Mouse (Mus musculus) hindbrain, embryonic 14.5 days (tissue): Measurements from ENCODE around the gene Osbpl3. TPM values are rescaled to one million over a fixed set of nuclear protein-coding genes. Genes with fewer than 3 reads are reported as not detected.
"Not testable (repeated sequence)": the region's sequence is repeated elsewhere in the genome, so short reads cannot be mapped to it uniquely, and the experiment has no call there.

Source experiments
- ATAC-seq: fragments of 200-750 bp; cut with Nextera tagmentation; 2 replicates; pipeline ENCODE4 v1.8.0; 2017; ENCODE audit warnings: moderate number of reproducible peaks, mild to moderate bottlenecking, moderate TSS enrichment, moderate library complexity; ENCODE audit not compliant: low FRiP score
- DNase-seq: peaks from one replicate; pipeline ENCODE4 v3.0.0-alpha.2; 2015; ENCODE audit warnings: low spot score
- H3K27ac ChIP-seq: fragments of 300-500 bp; sonication (generic); 2 replicates; pipeline ENCODE4 v1.5.1; 2014; ENCODE audit warnings: mild to moderate bottlenecking, moderate library complexity
- H3K27me3 ChIP-seq: fragments of 300-500 bp; sonication (generic); 2 replicates; pipeline ENCODE4 v1.6.1; 2014; ENCODE audit warnings: mild to moderate bottlenecking, low read length, mixed read lengths; ENCODE audit not compliant: control insufficient read depth, insufficient read depth
- H3K36me3 ChIP-seq: fragments of 300-500 bp; sonication (generic); replicated peaks from 2 replicates; pipeline ENCODE4 v1.6.1; 2014; ENCODE audit not compliant: control insufficient read depth, insufficient read depth
- H3K4me1 ChIP-seq: fragments of 300-500 bp; sonication (generic); replicated peaks from 2 replicates; pipeline ENCODE4 v1.6.1; 2014; ENCODE audit warnings: antibody characterized with exemption, low read length, mixed read lengths; ENCODE audit not compliant: control insufficient read depth, insufficient read depth
- H3K4me2 ChIP-seq: fragments of 300-500 bp; sonication (generic); replicated peaks from 2 replicates; pipeline ENCODE4 v1.6.1; 2014; ENCODE audit warnings: mild to moderate bottlenecking, moderate library complexity
- H3K4me3 ChIP-seq: fragments of 300-500 bp; sonication (generic); replicated peaks from 2 replicates; pipeline ENCODE4 v1.5.1; 2014; ENCODE audit warnings: mild to moderate bottlenecking, low read length
- H3K9ac ChIP-seq: fragments of 300-500 bp; sonication (generic); 2 replicates; pipeline ENCODE4 v1.6.1; 2014
- H3K9me3 ChIP-seq: fragments of 300-500 bp; sonication (generic); 2 replicates; pipeline ENCODE4 v1.6.1; 2016; ENCODE audit warnings: low read length; ENCODE audit not compliant: control insufficient read depth
- WGBS: fragments of 180-500 bp; shearing (Covaris S2); extraction: QIAGEN DNeasy Blood & Tissue Kit; methylation state at CpG from one replicate; pipeline ENCODE4 v1.1.7; 2014; 5-methylcytosine and 5-hydroxymethylcytosine counted together
- polyA plus RNA-seq: library from polyadenylated mRNA; unstranded; fragments of >200 nt; fragmentation: Nextera tagmentation; extraction: Ambion mirVana; gene quantifications from 2 replicates; pipeline ENCODE4 v1.2.1, GENCODE M21; 2014

Gene Osbpl3
- polyA plus RNA-seq, 1 experiment from 2014 or later = 3.9 TPM

DNA sequence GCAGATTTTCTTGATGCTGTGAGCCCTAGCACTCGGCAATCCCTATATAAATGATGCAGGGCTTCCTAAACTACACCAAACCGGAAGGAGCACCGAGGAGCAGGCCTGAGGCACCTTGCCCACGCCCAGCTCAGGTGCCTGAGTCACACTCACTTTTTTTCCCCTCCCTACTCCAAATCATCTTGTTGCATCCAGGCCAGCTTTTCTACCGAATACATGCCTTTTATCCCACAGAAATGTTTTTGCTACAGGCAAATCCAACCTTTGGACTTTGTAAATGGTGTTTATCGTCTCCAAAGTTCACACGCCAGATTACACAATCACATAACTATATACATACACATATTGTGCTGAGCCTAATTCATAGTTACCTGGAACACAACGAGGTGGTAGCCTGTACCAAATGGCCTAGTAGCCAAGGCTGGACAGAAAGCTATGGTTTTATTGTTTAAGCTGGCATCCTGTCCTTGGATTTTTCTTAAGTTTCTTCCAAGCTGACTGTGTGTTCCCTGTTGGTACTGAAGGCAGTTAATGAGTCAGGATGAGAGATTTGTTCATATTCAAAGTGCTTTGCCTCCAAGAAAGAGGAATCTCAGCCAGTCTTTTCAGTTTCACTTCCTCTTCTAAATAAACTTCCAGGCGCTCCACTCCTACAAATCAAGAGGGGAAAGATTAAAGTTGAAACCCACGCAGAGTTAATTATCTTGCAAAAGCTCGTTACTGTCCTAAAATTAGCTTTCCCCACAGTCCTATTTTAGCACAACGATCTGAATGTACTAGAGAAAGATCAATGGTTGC is 1.7 kb upstream of the Osbpl3 start:
- no peaks in the 10 kb centered on the region for H3K9me3 ChIP-seq
- no peak overlapping the region for H3K4me3 ChIP-seq
- no peak overlapping the region for H3K27ac ChIP-seq
- no peak for ATAC-seq
- peaks cover 6% of the 10 kb centered on the region; the same call in 1 of the 2 replicates for H3K4me1 ChIP-seq
- 90% methylated on average over 12 of the region's 12 CpGs for WGBS
- no peak for DNase-seq
- no peaks in the 10 kb centered on the region for H3K36me3 ChIP-seq
- no peak overlapping the region for H3K9ac ChIP-seq
- H3K27me3 ChIP-seq = no peaks in the 10 kb centered on the region
- H3K4me2 ChIP-seq = no peak overlapping the region

DNA sequence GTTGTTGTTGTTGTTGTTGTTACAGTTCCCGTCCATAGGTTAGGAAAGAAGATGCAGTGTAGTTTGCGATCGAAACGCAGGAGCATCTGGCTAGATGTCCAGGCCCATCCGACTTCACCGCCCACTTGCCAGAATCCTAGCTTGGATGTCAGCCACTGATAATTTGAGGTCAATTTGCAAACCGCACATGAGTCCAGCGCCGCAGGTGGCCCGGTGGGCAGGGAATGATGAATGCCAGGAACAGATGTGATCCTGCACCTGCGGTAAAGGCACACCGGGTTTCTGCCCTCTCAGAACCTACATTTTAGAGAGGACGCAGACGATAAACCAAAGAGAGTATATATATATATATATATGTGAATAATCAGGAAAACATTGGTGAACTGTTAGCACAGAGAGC is 705 bp upstream of the Osbpl3 start:
- H3K27ac ChIP-seq = no peak overlapping the region
- no peaks in the 10 kb centered on the region for H3K36me3 ChIP-seq
- H3K4me2 ChIP-seq = peak overlapping the region; percentile 80
- DNase-seq (no peak), ATAC-seq (no peak)
- peaks cover 6% of the 10 kb centered on the region; the same call in 1 of the 2 replicates for H3K4me1 ChIP-seq
- no peak overlapping the region for H3K9ac ChIP-seq
- H3K27me3 ChIP-seq = no peaks in the 10 kb centered on the region
- 53% methylated on average over 14 of the region's 14 CpGs for WGBS
- H3K9me3 ChIP-seq = no peaks in the 10 kb centered on the region
- peak overlapping the region; percentile 47; the same call in 1 of the 2 replicates for H3K4me3 ChIP-seq

DNA sequence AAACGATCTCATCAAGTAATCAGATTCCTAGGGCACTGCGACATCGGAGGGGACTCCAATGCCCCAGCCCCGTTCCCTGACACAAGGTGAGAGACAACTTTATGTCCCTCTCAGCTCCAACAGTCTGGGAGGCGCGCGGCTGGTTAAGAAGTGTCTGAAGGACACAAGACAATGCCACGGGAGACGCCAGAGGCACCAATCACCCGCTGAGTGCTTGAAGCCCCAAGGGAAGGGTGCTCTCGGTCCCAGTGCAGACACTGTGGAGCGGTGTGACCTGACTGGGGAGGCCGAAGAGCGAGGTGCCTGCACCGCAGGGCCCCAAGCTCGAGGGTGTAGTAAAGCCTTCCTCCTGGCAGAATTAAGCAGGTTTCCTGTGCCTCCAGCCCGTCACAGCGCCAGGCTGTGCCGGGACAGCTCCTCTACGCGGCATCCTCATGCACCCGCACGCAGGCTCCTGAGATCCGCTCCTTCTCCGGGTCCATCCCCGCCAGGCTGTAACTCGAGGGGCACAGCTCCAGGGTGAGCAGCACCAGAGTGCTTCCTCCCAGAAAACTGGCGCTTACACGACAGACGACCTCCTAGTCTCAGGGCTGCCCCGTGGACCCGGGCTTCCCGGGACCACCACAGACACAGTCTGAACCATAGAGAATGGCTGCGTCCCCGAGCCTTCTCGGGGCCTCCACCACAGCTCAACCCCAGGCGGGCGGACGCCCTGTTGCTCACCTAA is 736 bp downstream of the Osbpl3 start:
- Histone ChIP-seq H3K36me3 (no peaks in the 10 kb centered on the region), H3K4me2 (peak overlapping the region; percentile 80), H3K9ac (peak overlapping the region; percentile 56), H3K27ac (peak overlapping the region; percentile 40; the same call in 1 of the 2 replicates), H3K27me3 (no peaks in the 10 kb centered on the region), H3K4me1 (peaks cover 6% of the 10 kb centered on the region; the same call in 1 of the 2 replicates), H3K9me3 (no peaks in the 10 kb centered on the region), H3K4me3 (peak overlapping the region; percentile 47)
- DNase-seq (no peak), ATAC-seq (peak; percentile 62)
- under 1% methylated on average over 39 of the region's 39 CpGs for WGBS

DNA sequence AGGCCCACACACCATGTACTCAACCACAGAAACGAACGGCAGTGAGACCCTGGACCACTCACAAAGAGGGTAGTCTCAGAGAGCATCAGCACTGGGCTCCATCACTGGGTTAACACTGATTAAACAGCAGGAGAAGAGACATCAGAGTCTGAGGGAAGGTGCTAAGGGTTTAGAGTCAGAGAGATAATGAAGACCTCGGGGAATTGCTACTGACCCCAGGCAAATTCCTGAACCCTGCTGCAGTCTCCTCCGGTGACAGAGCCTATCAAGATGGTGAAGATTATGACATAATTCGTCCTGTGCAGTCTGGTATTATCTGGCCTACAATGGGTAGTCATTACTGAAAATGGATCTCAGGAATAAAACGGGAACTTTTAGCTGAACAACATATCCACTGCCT is 2.4 kb downstream of the Osbpl3 start:
- Histone ChIP-seq H3K4me2 (no peak overlapping the region), H3K27ac (no peak overlapping the region), H3K9me3 (no peaks in the 10 kb centered on the region), H3K9ac (no peak overlapping the region), H3K4me3 (no peak overlapping the region), H3K4me1 (peaks cover 6% of the 10 kb centered on the region; the same call in 1 of the 2 replicates), H3K27me3 (no peaks in the 10 kb centered on the region), H3K36me3 (no peaks in the 10 kb centered on the region)
- 45% methylated on average over 6 of the region's 6 CpGs for WGBS
- no peak for DNase-seq
- ATAC-seq = no peak

DNA sequence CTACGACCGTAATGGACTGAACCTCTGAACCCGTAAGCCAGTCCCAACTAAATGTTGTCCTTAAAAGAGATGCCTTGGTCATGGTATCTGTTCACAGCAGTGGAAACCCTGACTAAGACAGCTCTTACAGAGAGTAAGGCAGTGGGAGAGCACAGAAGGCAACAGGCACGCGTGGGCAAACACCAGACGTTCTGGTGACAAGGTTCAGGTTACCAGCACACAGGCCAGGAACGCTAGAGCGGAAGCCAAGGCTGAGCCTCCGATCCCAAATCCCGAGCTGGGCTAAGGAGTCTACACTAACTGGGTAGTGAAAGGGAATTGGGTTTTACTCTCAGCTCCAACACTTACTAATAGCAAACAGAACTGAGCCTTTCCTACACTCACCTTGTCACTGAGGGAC is 3.8 kb downstream of the Osbpl3 start:
- H3K27me3 ChIP-seq = no peaks in the 10 kb centered on the region

DNA sequence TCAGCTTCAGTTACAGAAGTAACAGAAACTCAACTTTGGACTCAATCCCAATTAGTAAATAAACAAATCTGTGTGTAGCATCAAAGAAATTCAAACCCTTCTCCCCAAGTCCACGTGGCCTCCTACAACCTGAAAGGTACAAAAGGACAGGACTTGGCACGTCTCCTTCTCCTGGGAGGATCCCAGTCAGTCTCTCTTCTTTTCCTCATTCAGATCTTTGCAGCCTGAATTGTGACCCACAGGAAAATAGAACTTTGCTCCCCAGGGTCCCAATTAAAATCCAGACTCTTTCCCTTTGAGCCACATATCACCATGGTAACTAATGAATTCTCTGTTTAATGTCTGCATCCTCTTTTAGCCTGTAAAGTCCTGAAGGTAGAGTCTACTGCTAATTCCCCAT is 10.4 kb downstream of the Osbpl3 start:
- Histone ChIP-seq H3K4me2 (no peak overlapping the region), H3K9me3 (0 out of 2 replicates have a peak, but pooled peaks cover 3% of the 10 kb centered on the region), H3K36me3 (no peaks in the 10 kb centered on the region), H3K4me1 (no peaks in the 10 kb centered on the region), H3K4me3 (no peak overlapping the region), H3K9ac (no peak overlapping the region), H3K27me3 (no peaks in the 10 kb centered on the region), H3K27ac (no peak overlapping the region)
- ATAC-seq = no peak
- 16% methylated on average over 2 of the region's 2 CpGs for WGBS
- DNase-seq = peak; percentile 33

More for the DNA sequence above, 3.8 kb downstream of the Osbpl3 start:
- H3K9me3 ChIP-seq = 0 out of 2 replicates have a peak, but pooled peaks cover 3% of the 10 kb centered on the region
- no peaks in the 10 kb centered on the region for H3K36me3 ChIP-seq
- WGBS = 96% methylated on average over 10 of the region's 10 CpGs
- H3K9ac ChIP-seq = no peak overlapping the region
- no peak overlapping the region for H3K4me2 ChIP-seq
- no peak overlapping the region for H3K4me3 ChIP-seq
- ATAC-seq (no peak), DNase-seq (no peak)
- peaks cover 6% of the 10 kb centered on the region; the same call in 1 of the 2 replicates for H3K4me1 ChIP-seq
- no peak overlapping the region for H3K27ac ChIP-seq

DNA sequence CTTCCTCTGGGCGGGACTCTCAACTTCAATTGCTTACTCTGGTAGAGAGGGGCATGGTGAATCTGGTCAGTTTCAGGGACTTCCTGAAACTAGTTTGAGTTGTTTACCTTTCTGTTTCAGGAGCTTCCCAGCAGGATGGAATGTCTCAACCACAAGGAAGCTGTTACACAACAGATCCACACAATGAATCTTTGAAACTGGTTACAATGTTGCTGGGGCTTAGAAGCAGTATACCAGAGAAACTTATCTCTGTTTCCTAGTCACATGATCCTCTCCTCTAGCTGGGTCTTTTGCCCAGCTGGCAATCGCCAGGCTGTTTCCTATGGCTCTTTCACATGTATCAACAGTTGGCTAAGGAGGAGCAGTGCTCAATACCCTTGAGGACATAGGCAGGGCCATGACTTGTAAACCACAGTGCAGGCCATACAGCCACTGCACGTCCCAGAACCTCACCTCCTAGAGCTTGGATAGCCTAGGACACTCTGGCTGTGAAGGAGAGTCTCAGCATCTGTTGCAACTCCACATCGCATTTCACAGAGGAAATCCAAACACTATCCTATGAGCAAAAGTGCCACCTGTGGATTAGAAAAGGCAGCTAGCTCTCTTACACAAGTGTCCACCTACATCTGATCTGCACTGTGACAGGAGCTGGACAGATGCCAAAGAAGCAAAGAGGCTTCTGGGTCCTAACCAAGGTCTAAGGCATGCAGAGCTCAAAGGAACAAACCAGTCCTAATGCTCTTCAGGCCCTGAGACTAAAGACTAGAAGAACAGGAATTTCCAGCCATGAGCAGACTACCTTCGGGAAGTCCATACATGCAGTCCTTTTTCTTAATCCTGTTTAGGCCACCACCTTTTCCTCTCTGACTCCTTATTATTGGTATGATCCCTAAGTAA is 14.8 kb downstream of the Osbpl3 start:
- Histone ChIP-seq H3K9me3 (no peaks in the 10 kb centered on the region), H3K27me3 (no peaks in the 10 kb centered on the region), H3K4me2 (no peak overlapping the region), H3K9ac (no peak overlapping the region), H3K4me1 (no peaks in the 10 kb centered on the region), H3K27ac (no peak overlapping the region), H3K4me3 (no peak overlapping the region), H3K36me3 (no peaks in the 10 kb centered on the region)
- ATAC-seq = no peak
- WGBS = 92% methylated on average over 5 of the region's 5 CpGs
- no peak for DNase-seq

DNA sequence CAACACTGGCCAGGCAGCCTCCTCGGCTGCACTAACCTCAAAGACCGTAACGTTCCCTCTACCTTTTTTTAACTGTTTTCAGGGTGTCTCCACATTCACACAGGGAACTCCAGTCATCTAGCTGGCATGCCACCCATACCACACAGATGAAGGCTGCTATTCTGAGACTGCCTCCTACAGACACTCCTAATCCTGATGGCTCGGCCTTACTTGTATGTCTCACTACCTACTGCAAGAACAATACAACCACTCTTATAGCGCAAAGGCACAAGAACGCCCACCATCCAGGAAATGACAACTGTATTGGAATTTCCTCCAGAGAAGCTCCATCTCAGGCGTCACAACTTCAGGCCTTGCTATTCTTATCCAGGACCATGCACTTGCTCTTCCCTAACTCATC is 15.8 kb downstream of the Osbpl3 start:
- DNase-seq (no peak), ATAC-seq (no peak)
- Histone ChIP-seq H3K4me3 (no peak overlapping the region), H3K9me3 (no peaks in the 10 kb centered on the region), H3K4me1 (no peaks in the 10 kb centered on the region), H3K9ac (no peak overlapping the region), H3K27me3 (no peaks in the 10 kb centered on the region), H3K4me2 (no peak overlapping the region), H3K36me3 (no peaks in the 10 kb centered on the region), H3K27ac (no peak overlapping the region)
- WGBS = 96% methylated on average over 7 of the region's 7 CpGs

DNA sequence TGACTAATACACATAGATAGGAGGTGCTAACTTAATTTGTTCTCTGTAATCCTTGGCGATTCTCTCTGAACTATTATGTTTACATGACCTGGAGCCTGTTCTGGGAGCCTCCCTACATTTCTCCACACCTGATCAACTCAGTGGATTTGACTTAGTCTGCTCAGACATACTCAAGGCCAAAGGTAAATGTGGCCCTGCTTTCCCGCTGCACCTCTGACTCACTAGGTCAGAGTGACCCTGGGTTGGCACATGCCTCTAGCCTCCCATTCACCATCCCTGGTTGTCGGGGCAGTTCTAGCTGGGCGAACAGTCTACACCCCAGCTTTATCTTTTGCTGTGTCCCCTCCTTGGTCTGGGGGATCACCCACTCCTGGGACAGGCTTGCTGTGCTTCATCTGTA is 17.1 kb downstream of the Osbpl3 start:
- H3K4me3 ChIP-seq, DNase-seq, H3K36me3 ChIP-seq, H3K4me1 ChIP-seq, H3K9ac ChIP-seq, H3K27ac ChIP-seq, H3K27me3 ChIP-seq, H3K9me3 ChIP-seq, H3K4me2 ChIP-seq, ATAC-seq: not testable (repeated sequence)
- 96% methylated on average over 4 of the region's 4 CpGs for WGBS
